Mouse (Mus musculus): ENCODE results near the gene Fam120b.
A peak's percentile ranks its signal among the peaks of the same experiment; 100 is the strongest.

Fam120b gene

GRCm38 (mm10) chr17:15395997-15396675 is at the start of gene Fam120b:
Gene Fam120b (plus strand): TSS chr17:15396202.
- peak; percentile 98 for DNase-seq (ENCODE audit: low read depth, low spot score)

GRCm38 (mm10) chr17:15350152-15350551 is 45.9 kb upstream of the Fam120b start:
- DNase-seq (ENCODE audit: low read depth, low spot score): no peak

GRCm38 (mm10) chr17:15352869-15353610 is 43.0 kb upstream of the Fam120b start:
- no peak for DNase-seq (ENCODE audit: low read depth, low spot score)

GRCm38 (mm10) chr17:15354006-15354405 is 42.0 kb upstream of the Fam120b start:
- DNase-seq (ENCODE audit: low read depth, low spot score): no peak

- no peak for DNase-seq (ENCODE audit: low read depth, low spot score)
These were observed 40.9 kb upstream of the Fam120b start for GRCm38 (mm10) chr17:15355072-15355471.

GRCm38 (mm10) chr17:15356526-15356925 is 39.5 kb upstream of the Fam120b start:
- no peak for DNase-seq (ENCODE audit: low read depth, low spot score)

- no peak for DNase-seq (ENCODE audit: low read depth, low spot score)
These were observed 38.9 kb upstream of the Fam120b start for GRCm38 (mm10) chr17:15357071-15357470.

GRCm38 (mm10) chr17:15363656-15364055 is 32.3 kb upstream of the Fam120b start:
- DNase-seq (ENCODE audit: low read depth, low spot score): no peak

GRCm38 (mm10) chr17:15365650-15366049 is 30.4 kb upstream of the Fam120b start:
- DNase-seq (ENCODE audit: low read depth, low spot score): no peak

GRCm38 (mm10) chr17:15370401-15370800 is 25.6 kb upstream of the Fam120b start:
- DNase-seq (ENCODE audit: low read depth, low spot score): no peak

GRCm38 (mm10) chr17:15371967-15372835 is 23.8 kb upstream of the Fam120b start:
- DNase-seq (ENCODE audit: low read depth, low spot score): no peak

- no peak for DNase-seq (ENCODE audit: low read depth, low spot score)
These were observed 22.9 kb upstream of the Fam120b start for GRCm38 (mm10) chr17:15372931-15373652.

GRCm38 (mm10) chr17:15374321-15375141 is 21.5 kb upstream of the Fam120b start:
- no peak for DNase-seq (ENCODE audit: low read depth, low spot score)

GRCm38 (mm10) chr17:15375224-15375623 is 20.8 kb upstream of the Fam120b start:
- no peak for DNase-seq (ENCODE audit: low read depth, low spot score)

GRCm38 (mm10) chr17:15375701-15376493 is 20.1 kb upstream of the Fam120b start:
- peak; percentile 61 for DNase-seq (ENCODE audit: low read depth, low spot score)

- no peak for DNase-seq (ENCODE audit: low read depth, low spot score)
These were observed 19.4 kb upstream of the Fam120b start, which contains the start of gene Dll1 for GRCm38 (mm10) chr17:15376494-15377181. Gene Dll1 (minus strand): TSS chr17:15376872.

GRCm38 (mm10) chr17:15377901-15378300 is 18.1 kb upstream of the Fam120b start:
- no peak for DNase-seq (ENCODE audit: low read depth, low spot score)

GRCm38 (mm10) chr17:15378413-15379109 is 17.4 kb upstream of the Fam120b start:
- DNase-seq (ENCODE audit: low read depth, low spot score): no peak
